Mouse (Mus musculus) lung, postnatal 25 days (tissue): Measurements from ENCODE around the gene Aldh1l1.

ENCODE experiments used
- DNase-seq: peaks from one replicate; pipeline ENCODE4 v3.0.0; 2022; ENCODE audit warnings: low spot score

Aldh1l1 gene

DNA sequence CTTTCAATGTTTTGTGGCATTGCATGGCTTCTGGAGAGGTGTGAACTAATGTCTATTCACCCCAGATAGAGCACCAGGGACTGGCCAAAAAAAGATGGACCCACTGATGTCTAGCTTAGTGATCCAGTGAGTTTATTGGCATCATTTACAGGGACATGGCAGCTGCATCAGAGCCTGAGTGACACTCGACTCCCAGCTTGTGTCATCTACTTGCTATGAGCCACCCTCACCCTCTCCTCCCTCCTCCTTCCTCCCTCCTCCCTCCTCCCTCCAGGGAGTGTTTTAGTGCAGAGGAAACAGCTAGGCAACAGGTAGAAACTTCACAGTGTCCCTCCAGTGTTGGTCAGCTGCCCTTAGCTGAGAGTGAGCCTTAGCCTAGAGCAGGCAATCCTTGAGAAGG lies 108.7 kb downstream of the Aldh1l1 start:
- no peak for DNase-seq

DNA sequence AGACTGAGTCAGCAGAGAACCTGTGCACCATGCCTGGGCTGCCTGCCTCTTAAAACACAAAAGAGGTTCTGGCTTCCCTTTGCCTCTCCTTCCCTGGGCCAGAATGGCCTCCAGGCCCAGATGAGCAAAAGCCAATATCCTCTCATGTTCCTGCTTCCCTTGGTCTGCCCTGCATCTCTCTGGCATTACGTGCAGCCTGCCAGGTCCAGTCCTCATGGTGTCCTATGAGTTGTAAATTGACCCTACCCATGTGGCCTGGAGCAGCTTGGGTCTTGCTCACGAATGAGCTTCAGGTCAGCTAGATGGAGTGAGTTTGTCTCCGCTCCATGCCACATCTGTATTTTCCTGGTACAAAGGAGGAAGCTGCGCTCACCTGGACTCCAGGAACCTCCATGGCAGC lies 110.8 kb downstream of the Aldh1l1 start:
- no peak for DNase-seq

- no peak for DNase-seq
These were observed 111.4 kb downstream of the Aldh1l1 start for GRCm38 (mm10) chr6:90597592-90597991.

- no peak for DNase-seq
These were observed 112.0 kb downstream of the Aldh1l1 start for GRCm38 (mm10) chr6:90598197-90598596.

DNA sequence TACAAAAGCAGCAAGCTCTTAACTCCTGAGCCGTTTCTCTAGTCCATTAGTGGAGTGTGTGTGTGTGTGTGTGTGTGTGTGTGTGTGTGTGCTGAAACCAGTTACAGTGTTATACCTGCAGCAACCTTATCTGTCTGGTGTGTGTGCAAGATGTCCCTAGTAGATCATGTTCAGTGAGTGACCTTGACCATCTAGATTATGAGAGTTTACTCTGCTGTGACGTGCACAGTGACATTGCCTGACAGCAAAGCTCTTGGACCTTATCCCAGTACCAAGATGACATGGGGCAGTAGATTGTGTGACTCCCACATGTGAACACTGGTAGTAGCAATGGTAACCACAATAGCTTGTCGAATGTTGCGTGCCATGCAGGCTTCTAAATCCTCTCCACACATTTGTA lies 114.1 kb downstream of the Aldh1l1 start:
- DNase-seq = no peak

DNA sequence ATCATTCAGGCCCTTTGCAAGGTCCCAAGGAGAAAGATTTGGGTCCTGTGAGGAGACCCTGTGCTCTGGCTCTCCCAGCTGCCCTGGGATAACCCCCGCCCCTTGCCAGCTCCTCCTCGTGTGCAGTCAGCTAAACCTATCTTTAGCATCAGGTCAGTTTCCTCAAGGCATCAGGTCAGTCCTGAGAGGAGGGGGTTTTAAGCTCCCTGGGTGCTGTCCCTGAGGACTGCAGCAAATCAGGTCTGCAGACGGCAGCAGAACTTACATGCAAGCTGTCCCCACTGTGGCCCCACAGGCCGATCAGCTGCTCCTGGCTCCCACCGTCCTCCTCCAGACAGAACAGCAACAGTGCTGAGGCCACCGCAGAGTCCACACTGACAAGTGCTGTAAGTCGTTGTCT lies 115.5 kb downstream of the Aldh1l1 start:
- no peak for DNase-seq

DNA sequence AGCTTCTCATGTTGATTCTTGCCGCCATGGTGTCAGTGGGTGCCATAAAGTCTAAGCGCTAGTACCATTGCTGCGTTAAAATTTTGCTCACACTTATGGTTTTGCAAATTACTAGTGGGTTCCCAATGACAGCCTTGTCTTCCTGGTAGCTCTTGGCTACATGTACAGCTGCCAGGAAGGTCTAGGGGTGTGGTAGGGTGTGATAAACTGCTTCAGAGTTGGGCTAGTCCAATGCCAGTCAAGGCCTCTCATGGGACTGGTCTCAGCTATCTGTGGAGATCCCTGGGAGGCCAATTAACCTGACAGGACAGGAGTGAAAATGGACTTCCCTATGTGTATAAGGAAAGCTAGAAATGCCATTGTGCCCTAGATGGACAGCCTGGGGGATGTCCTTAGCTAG lies 116.1 kb downstream of the Aldh1l1 start:
- no peak for DNase-seq

DNA sequence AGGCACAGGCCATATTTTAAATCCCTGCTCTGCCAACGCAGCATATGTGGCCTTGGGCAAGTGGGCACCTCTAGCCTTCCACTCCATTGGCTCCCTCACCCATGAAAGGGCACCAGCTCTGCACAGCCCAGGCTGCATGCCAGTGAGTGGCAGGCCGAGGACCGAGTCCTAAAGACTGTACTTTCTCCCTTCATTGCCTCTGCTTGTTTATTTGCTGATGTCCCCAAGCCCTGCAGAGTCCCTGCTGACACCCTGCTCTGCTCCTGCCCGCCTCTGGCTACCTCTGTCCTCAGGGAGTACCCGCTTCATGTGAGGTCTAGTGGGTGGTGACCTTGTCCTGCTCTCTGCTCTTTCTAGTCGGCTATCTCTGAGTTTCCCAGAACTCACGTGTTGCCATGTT lies 116.9 kb downstream of the Aldh1l1 start:
- DNase-seq = no peak

DNA sequence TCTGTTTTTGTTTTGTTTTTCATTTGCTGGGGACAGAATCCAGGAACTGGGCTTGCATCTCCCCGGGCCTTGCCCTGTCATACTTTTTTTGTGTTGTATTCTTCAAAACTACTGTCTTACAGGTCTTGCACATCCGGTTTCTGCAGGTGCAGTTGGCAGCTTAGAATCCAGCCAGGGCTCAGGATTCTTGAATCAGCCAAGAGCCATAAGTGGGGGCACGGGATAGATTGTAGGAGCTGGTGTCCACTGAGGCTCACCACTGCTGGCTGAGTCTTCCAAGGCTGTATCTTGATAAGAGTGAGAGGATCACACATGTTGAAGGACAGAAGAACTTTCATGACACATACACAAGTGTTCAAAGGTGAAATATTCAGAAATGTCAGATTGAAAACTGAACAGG lies 117.9 kb downstream of the Aldh1l1 start:
- no peak for DNase-seq

GRCm38 (mm10) chr6:90604533-90605297 lies 118.5 kb downstream of the Aldh1l1 start, which contains the start of gene Slc41a3:
Slc41a3 (plus strand) TSS chr6:90604725.
- peak; percentile 91 for DNase-seq

DNA sequence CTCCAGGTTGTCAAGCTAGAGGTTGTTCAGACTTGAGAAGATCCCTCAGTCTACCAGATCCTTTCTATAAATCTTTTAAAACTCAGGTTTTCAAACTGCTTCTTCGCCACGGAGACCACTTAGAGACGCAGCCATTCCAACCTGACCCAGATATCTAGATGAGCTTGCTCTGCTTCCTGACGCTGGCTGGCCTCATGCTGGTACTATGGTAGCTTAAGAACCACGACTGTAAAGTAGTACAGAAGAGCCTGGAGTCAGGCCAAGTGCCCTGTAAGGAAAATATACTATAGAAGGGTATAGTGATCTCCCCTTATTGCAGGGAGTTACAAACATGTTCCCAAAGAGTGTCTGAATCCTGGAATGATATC lies 119.1 kb downstream of the Aldh1l1 start:
- no peak for DNase-seq

DNA sequence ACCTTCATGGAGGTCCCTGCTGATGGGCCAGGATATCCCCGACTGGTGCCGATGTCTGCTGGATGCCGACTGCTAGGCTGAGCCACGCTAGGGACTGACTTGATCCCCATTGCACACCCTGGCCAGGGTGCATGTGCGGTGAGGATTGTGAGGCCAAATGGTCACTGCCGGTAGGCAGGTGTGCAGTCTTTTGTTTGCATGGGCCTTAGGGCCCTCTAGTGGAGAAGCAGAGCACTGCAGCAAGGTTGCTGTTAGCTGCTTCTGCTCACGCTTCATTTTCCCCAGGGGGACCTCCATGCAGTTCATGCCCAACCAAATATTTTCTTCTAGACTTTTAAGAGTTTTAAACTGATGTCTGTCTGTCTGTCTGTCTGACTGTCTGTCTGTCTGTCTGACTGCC lies 120.3 kb downstream of the Aldh1l1 start:
- peak; percentile 69 for DNase-seq

- DNase-seq = peak; percentile 62
These were observed 121.0 kb downstream of the Aldh1l1 start for GRCm38 (mm10) chr6:90607196-90607595.

GRCm38 (mm10) chr6:90608186-90608585 lies 122.0 kb downstream of the Aldh1l1 start:
- no peak for DNase-seq

DNA sequence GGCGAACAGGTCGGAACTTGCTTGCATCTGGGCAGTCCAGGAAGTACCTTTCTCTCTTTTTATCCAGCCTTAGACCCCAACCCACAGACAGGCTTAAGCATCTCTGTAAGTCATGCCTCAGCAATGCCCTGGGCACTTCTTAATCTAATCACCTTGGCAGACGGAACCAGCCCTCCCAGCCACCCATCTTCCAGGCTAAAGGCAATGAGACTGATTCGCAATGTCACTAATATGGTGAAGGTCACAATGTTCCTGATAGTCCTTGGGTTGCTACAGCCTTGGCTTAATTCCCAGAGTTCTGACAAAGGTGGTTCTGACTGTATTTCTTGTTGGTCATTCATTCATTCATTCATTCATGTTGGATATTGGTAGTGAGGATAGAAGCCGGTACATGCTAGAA lies 124.0 kb downstream of the Aldh1l1 start:
- no peak for DNase-seq

DNA sequence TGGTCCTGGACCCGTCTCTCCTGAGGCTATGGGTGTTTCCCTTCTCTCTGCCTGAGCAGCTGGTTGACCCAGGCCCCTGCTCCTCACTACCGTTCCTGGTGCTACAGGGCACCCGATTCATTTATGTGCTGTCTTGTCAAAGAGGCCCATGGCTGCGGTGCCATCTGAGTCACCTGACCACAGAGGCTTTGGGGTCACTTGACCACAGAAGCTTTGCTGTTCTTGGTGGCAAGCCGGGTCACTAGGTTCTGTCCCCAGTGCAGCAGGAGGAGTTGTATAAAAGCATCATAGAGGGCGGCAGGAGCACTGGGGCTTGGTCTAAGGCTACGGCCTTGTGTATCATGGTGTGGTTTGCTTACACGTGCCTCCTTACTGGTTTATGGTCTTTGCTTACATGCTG lies 127.0 kb downstream of the Aldh1l1 start:
- no peak for DNase-seq

DNA sequence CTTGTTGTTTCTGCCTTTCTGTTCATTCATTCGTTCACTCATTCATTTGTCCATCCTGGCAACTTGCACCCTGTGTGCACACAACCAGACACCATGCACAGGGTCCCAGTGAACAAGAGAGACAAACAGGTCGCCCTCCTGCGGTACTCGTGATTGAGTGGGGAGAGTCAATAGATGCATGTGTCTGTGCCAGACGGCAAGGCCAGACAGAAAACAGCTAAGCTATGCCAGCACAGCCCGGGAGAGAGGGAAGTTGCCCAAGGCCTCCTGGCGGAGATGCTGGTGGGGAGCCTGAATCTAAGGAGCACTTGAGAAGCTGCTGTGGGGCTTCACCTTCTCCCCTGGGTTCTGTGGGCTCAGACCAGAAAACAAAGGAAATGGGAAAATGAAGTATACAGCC lies 129.1 kb downstream of the Aldh1l1 start:
- no peak for DNase-seq

DNA sequence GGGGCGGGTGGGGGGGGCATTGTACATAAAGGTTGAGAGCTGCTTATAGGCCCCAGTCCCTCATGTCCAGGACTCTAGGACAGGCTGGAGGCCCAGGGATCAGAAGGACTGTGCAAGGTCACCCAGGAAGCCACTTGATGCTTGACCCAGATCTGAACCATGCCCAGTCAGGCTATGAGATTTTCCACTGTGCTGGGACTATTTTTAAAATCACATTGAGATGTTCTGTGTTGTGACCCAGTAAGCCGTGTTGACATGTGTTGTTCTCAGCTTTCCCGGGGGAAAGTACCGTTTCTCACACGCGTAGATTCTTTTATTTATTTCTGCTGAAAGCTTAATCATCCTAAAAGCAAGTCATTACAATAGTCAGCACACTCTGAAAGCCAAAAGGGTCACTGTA lies 129.8 kb downstream of the Aldh1l1 start:
- DNase-seq = no peak

DNA sequence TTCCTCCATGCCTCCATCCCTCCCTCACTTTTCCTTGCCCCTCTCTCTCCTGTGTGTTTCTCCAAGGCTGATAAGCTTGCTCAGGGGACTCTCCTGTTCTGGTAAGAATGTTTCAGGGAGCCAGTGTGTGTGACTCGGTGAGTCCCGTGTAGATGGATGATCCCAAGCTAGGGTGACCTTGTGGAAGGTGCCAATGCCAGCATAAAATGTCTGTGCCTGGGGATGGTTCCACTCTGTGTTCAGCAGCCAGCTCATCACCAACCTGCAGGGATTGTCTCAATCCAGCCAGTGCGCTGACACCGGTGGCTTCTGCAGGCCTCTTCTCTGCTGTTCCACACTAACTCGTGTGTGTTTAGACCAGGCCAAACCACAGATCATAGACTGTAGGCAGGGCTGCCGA lies 130.3 kb downstream of the Aldh1l1 start:
- DNase-seq = no peak

GRCm38 (mm10) chr6:90618274-90618673 lies 132.0 kb downstream of the Aldh1l1 start:
- DNase-seq = no peak

GRCm38 (mm10) chr6:90618821-90619636 lies 132.8 kb downstream of the Aldh1l1 start:
- peak; percentile 26 for DNase-seq

GRCm38 (mm10) chr6:90619936-90620335 lies 133.7 kb downstream of the Aldh1l1 start:
- no peak for DNase-seq

GRCm38 (mm10) chr6:90620791-90621583 lies 134.8 kb downstream of the Aldh1l1 start:
- no peak for DNase-seq
